Mouse (Mus musculus) natural killer cell, adult 2 months (primary cell): ENCODE data around the gene Olfr134.
"Not testable (repeated sequence)": the region's sequence is repeated elsewhere in the genome, so short reads cannot be mapped to it uniquely, and the experiment has no call there.

Experiments used
- DNase-seq, 2 experiments: peaks; one replicate each; pipeline ENCODE4 v3.0.0; 2022; ENCODE audit warnings: low spot score in 2 of 2

Olfr134 gene

DNA sequence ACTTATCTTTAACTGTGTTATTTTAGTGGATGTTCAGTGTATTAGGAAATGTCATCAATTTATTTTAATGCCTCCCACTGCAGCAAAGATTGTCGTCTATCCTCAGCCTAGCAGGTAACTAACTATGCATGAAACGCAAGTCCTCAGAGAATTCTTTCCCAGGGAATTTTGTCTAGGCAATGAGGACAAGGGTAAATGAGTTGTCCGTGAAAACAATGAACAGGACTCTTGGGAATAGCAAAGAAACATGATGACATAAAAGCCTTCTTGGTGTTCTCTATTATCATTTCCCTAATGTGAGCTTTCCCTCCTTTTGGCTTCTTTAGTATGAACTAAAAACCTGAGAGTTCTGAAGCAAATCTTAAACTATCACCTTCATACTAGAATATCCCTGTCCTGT, at the start of gene Olfr134:
Gene Olfr134 (plus strand): TSS at position 301 of the 400 bp plus-strand sequence.
- no peak for DNase-seq

DNA sequence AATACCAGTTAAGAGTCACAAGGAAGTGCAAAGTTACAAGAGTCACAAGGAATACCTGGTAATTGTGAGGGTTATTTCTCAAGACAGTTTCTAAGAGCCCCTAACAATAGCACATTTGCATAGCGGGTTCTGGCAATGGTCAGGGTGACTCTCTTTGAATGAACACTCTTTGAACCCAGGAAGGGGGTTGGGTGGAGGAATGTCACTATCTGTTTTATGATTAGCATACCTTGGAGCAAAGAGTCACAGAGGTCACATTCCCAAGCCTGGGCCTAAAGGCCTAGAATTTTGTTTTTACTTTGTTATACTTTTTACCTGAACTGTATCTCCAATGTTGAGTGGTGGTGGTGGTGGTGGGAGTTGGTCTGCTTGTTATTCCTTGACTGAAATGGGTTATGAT, 47.0 kb upstream of the Olfr134 start:
- not testable (repeated sequence) for DNase-seq

GRCm38 (mm10) chr17:38125371-38125770, 45.8 kb upstream of the Olfr134 start:
- DNase-seq, result not testable (repeated sequence)

- no peak for DNase-seq
Observed at GRCm38 (mm10) chr17:38134426-38134825, 36.8 kb upstream of the Olfr134 start, which contains the start of gene Olfr132. Gene Olfr132 (minus strand): TSS chr17:38134526.

- DNase-seq, result no peak
Observed at GRCm38 (mm10) chr17:38144981-38145380, 26.2 kb upstream of the Olfr134 start, which contains the start of gene Olfr133. Gene Olfr133 (plus strand): TSS chr17:38145281.

DNA sequence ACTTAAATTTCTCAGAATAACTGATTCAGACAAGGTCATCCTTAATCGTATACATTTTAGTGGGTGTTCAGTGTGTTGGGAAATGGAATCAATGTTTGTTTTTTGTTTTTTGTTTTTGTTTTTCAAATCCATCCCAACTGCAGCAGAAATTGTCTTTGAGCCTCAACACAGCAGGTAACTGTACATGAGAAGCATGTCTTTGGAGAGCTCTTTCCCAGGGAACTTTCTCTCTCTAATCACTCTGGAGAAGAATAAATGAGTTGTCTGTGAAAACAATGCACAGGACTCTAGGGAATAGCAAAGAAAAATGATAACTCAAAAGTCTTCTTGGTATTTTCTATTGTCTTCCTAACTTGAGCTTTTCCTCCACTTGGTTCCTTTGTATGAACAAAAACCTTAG, 32.8 kb downstream of the Olfr134 start, which contains the start of gene Olfr135:
Gene Olfr135 (plus strand): TSS at position 301 of the 400 bp plus-strand sequence.
- no peak for DNase-seq
